Mouse (Mus musculus) heart, adult 9 months (tissue): ENCODE data around the gene Nckap5.

Source experiments
- DNase-seq, 2 experiments: peaks; one replicate each; pipeline ENCODE4 v3.0.0; 2022; ENCODE audit warnings: low spot score in 2 of 2

Nckap5 gene

GRCm38 (mm10) chr1:126622036-126622435 lies 208.6 kb downstream of the Nckap5 start:
- no peak for DNase-seq

- DNase-seq = no peak
Observed at GRCm38 (mm10) chr1:126617464-126618041, 213.0 kb downstream of the Nckap5 start.

GRCm38 (mm10) chr1:126616964-126617363 lies 213.6 kb downstream of the Nckap5 start:
- DNase-seq = no peak

- no peak for DNase-seq
Observed at GRCm38 (mm10) chr1:126612916-126613315, 217.7 kb downstream of the Nckap5 start.

GRCm38 (mm10) chr1:126608586-126608985 lies 222.0 kb downstream of the Nckap5 start:
- no peak for DNase-seq

- no peak for DNase-seq
Observed at GRCm38 (mm10) chr1:126606189-126607080, 224.2 kb downstream of the Nckap5 start.

GRCm38 (mm10) chr1:126604551-126604950 lies 226.0 kb downstream of the Nckap5 start:
- no peak for DNase-seq

GRCm38 (mm10) chr1:126603771-126604515 lies 226.7 kb downstream of the Nckap5 start:
- no peak for DNase-seq

- DNase-seq = no peak
Observed at GRCm38 (mm10) chr1:126600596-126600995, 230.0 kb downstream of the Nckap5 start.

- DNase-seq = peak; percentile 25 to 42
Observed at GRCm38 (mm10) chr1:126597376-126597775, 233.2 kb downstream of the Nckap5 start.

GRCm38 (mm10) chr1:126594796-126595195 lies 235.8 kb downstream of the Nckap5 start:
- no peak for DNase-seq

GRCm38 (mm10) chr1:126593044-126593805 lies 237.4 kb downstream of the Nckap5 start:
- DNase-seq = peak in 1 of 2 experiments; percentile 11

- no peak for DNase-seq
Observed at GRCm38 (mm10) chr1:126590911-126591310, 239.7 kb downstream of the Nckap5 start.

- DNase-seq = no peak
Observed at GRCm38 (mm10) chr1:126578163-126578562, 252.4 kb downstream of the Nckap5 start.

- DNase-seq = no peak
Observed at GRCm38 (mm10) chr1:126574295-126574694, 256.3 kb downstream of the Nckap5 start.

- DNase-seq = no peak
Observed at GRCm38 (mm10) chr1:126573714-126574113, 256.9 kb downstream of the Nckap5 start.

- no peak for DNase-seq
Observed at GRCm38 (mm10) chr1:126573097-126573496, 257.5 kb downstream of the Nckap5 start.

GRCm38 (mm10) chr1:126569611-126570238 lies 260.9 kb downstream of the Nckap5 start:
- no peak for DNase-seq

- DNase-seq = no peak
Observed at GRCm38 (mm10) chr1:126568520-126569197, 261.9 kb downstream of the Nckap5 start.

- no peak for DNase-seq
Observed at GRCm38 (mm10) chr1:126565151-126565725, 265.4 kb downstream of the Nckap5 start.
